15 mouse cellular contexts compared by ENCODE assay signal in the genomic region with DNA sequence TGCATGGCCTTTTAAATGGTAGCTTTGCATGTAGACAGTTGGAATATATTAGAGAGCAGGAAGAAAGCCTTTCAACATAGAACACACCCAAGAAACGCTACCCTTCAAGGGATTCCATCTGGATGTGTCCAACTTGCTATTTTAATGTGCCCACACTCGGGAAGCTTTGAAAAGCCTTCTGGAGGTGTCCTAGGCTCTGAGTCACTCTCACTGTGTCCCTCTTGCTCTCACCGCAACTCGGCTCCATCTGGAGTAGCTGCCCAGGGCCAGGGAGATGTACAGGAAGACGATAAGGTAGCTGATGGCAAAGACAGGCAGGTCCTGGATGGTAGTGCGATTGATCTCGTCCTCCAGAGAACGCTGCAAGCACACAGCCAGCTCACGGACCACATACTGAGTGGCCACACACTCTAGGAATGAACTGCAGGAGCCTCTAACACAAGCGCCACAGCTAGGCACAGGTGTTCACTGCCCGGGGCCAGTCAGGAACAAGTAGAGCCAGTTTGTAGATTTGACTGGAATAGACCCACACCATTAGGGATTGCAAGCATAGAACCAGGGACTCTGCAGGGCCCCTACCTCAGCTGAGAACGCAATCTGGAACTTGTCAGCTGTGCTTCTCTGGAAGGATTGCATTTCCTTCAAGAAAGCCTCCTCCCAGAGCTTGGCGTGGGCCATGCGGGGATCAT. TPM values are rescaled to one million over a fixed set of nuclear protein-coding genes. Genes with fewer than 3 reads are reported as not detected.
DNase-seq lines count a peak whose midpoint lies in the region; ATAC-seq lines count a peak whose summit lies in the region.
"Had no signal": no experiment of that assay in that cellular context is flagged by ENCODE, and none has a peak within 500 bp of the region (broad histone marks: within the 10 kb centered on the region; RNA-seq: fewer than 3 reads in every experiment).

No protein-coding gene starts in this region.

- no peak overlapping the region for H3K4me3 ChIP-seq in limb, embryonic 11.5 days (ENCODE audit: low read depth, low read length)
- no peak overlapping the region for H3K4me3 ChIP-seq in limb, embryonic 10.5 days
- H3K4me3 ChIP-seq: embryonic facial prominence, embryonic 13.5 days; limb, embryonic 12.5 days; midbrain, embryonic 13.5 days had no signal

- no peaks in the 10 kb centered on the region for H3K27me3 ChIP-seq in limb, embryonic 11.5 days (ENCODE audit: control insufficient read depth, insufficient read depth, low read length)
- no peaks in the 10 kb centered on the region for H3K27me3 ChIP-seq in limb, embryonic 10.5 days (ENCODE audit: low read depth, poor library complexity, severe bottlenecking)
- H3K27me3 ChIP-seq: embryonic facial prominence, embryonic 13.5 days; midbrain, embryonic 13.5 days had no signal

- no peaks in the 10 kb centered on the region for H3K9me3 ChIP-seq in limb, embryonic 11.5 days (ENCODE audit: control insufficient read depth, low read length)
- H3K9me3 ChIP-seq in limb, embryonic 10.5 days (replicated peaks), result no peaks in the 10 kb centered on the region
- H3K9me3 ChIP-seq: embryonic facial prominence, embryonic 13.5 days; limb, embryonic 12.5 days; midbrain, embryonic 13.5 days had no signal

- no peaks in the 10 kb centered on the region for H3K36me3 ChIP-seq in limb, embryonic 11.5 days (ENCODE audit: control insufficient read depth, insufficient read depth, low read length)
- H3K36me3 ChIP-seq in limb, embryonic 10.5 days, result no peaks in the 10 kb centered on the region
- H3K36me3 ChIP-seq: embryonic facial prominence, embryonic 13.5 days; limb, embryonic 12.5 days; midbrain, embryonic 13.5 days had no signal

- H3K4me2 ChIP-seq in limb, embryonic 11.5 days (ENCODE audit: low read depth, severe bottlenecking), result no peak overlapping the region
- H3K4me2 ChIP-seq: embryonic facial prominence, embryonic 13.5 days; limb, embryonic 12.5 days; midbrain, embryonic 13.5 days had no signal

- WGBS in limb, embryonic 11.5 days, result 77% methylated on average over 14 of the region's 14 CpGs
- 81% methylated on average over 14 of the region's 14 CpGs for WGBS in limb, embryonic 10.5 days

- no peak overlapping the region for H3K27ac ChIP-seq in limb, embryonic 11.5 days (replicated peaks; ENCODE audit: low read depth, low read length)
- H3K27ac ChIP-seq in limb, embryonic 10.5 days, result no peak overlapping the region
- H3K27ac ChIP-seq: embryonic facial prominence, embryonic 13.5 days; limb, embryonic 12.5 days; midbrain, embryonic 13.5 days had no signal

- DNase-seq in limb, embryonic 11.5 days (ENCODE audit: low spot score), result peak; percentile 28
- no peak for DNase-seq in limb, embryonic 10.5 days (ENCODE audit: low spot score)
- DNase-seq in frontal cortex, postnatal 36 days (ENCODE audit: low spot score in 2 of 2), result peak; percentile 44 to 67
- DNase-seq in kidney, postnatal 10 days, result peak; percentile 21
- peak; percentile 74 for DNase-seq in telencephalon, adult 2 months (ENCODE audit: low read depth, low spot score)
- DNase-seq in cerebellum, postnatal 25 days, result no peak
- DNase-seq in ovary, postnatal 36 days (ENCODE audit: low spot score), result no peak
- DNase-seq: cerebellum, postnatal 14 days; lung, postnatal 4 days; thymus, postnatal 14 days had no signal

- ATAC-seq in limb, embryonic 11.5 days (ENCODE audit: insufficient number of reproducible peaks, low FRiP score, low TSS enrichment, low read depth), result no peak
- ATAC-seq: forebrain, embryonic 14.5 days; midbrain, embryonic 13.5 days; Patski had no signal

- no peaks in the 10 kb centered on the region for H3K4me1 ChIP-seq in limb, embryonic 11.5 days (ENCODE audit: control insufficient read depth, insufficient read depth, low read length)
- no peaks in the 10 kb centered on the region; the same call in 1 of the 2 replicates for H3K4me1 ChIP-seq in limb, embryonic 10.5 days
- H3K4me1 ChIP-seq: embryonic facial prominence, embryonic 13.5 days; limb, embryonic 12.5 days; midbrain, embryonic 13.5 days had no signal

- H3K9ac ChIP-seq in limb, embryonic 11.5 days (ENCODE audit: low read length), result no peak overlapping the region
- H3K9ac ChIP-seq: embryonic facial prominence, embryonic 13.5 days; limb, embryonic 12.5 days; midbrain, embryonic 13.5 days had no signal

RNA-seq across cellular contexts. Expression of a gene that starts 5.3 kb away (rescaled TPM):
- 0.07 TPM in 1 of 2 replicates, not detected in the other for polyA plus RNA-seq in limb, embryonic 11.5 days (2014; fragmentation: Nextera tagmentation; extraction: Ambion mirVana)
- 0.03 TPM in 1 of 2 replicates, not detected in the other for polyA plus RNA-seq in limb, embryonic 10.5 days (2016; fragmentation: Nextera tagmentation; extraction: Ambion mirVana)
- polyA plus RNA-seq: limb, embryonic 12.5 days had no signal

RNA-seq across cellular contexts. Expression of a gene that starts 24.5 kb away (rescaled TPM):
- polyA plus RNA-seq in limb, embryonic 11.5 days (2014; fragmentation: Nextera tagmentation; extraction: Ambion mirVana), result 41.7 and 45.4 TPM in 2 replicates
- 52.2 and 55.3 TPM in 2 replicates for polyA plus RNA-seq in limb, embryonic 10.5 days (2016; fragmentation: Nextera tagmentation; extraction: Ambion mirVana)

RNA-seq across cellular contexts. Expression of a gene that starts 24.9 kb away (rescaled TPM):
- 0.17 and 0.67 TPM in 2 replicates for polyA plus RNA-seq in limb, embryonic 11.5 days (2014; fragmentation: Nextera tagmentation; extraction: Ambion mirVana)
- 0.29 and 0.53 TPM in 2 replicates for polyA plus RNA-seq in limb, embryonic 10.5 days (2016; fragmentation: Nextera tagmentation; extraction: Ambion mirVana)

RNA-seq across cellular contexts. Expression of a gene that starts 42.9 kb away (rescaled TPM):
- polyA plus RNA-seq in limb, embryonic 11.5 days (2014; fragmentation: Nextera tagmentation; extraction: Ambion mirVana), result 114 and 117 TPM in 2 replicates
- polyA plus RNA-seq in limb, embryonic 10.5 days (2016; fragmentation: Nextera tagmentation; extraction: Ambion mirVana), result 133 and 154 TPM in 2 replicates

RNA-seq across cellular contexts. Expression of a gene that starts 50.0 kb away (rescaled TPM):
- polyA plus RNA-seq in limb, embryonic 11.5 days (2014; fragmentation: Nextera tagmentation; extraction: Ambion mirVana), result 114 TPM in 2 replicates
- 100.0 and 105 TPM in 2 replicates for polyA plus RNA-seq in limb, embryonic 10.5 days (2016; fragmentation: Nextera tagmentation; extraction: Ambion mirVana)

Comparison
In these comparisons a context has a peak if more than half of its experiments do, and no peak if none do; other contexts are left out.
1. DNase-seq: peak in limb, embryonic 11.5 days (single experiment), frontal cortex, postnatal 36 days (2 of 2), kidney, postnatal 10 days (single experiment) and telencephalon, adult 2 months (single experiment); none in limb, embryonic 10.5 days (single experiment), cerebellum, postnatal 25 days (0 of 2) and ovary, postnatal 36 days (single experiment).